Comparison of ENCODE assay signal across 12 mouse cellular contexts in the genomic region with DNA sequence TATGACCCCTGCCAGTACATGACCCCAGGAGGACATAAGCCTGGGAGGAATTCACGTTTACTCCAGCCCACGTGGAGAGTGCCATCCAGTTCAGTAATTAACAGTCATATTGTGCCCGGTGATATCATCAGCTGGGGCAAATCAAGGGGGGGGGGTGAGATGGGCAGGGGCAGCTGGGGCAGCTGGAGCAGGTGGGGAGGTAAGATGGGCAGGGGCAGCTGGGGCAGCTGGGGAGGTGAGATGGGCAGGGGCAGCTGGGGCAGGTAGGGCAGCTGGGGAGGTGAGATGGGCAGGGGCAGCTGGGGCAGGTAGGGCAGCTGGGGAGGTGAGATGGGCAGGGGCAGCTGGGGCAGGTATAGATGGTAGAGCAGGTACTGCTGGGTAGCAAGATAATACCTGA. TPM values are rescaled to one million over a fixed set of nuclear protein-coding genes. Genes with fewer than 3 reads are reported as not detected.
"Had no signal": no experiment of that assay in that cellular context is flagged by ENCODE, and none has a peak within 500 bp of the region (broad histone marks: within the 10 kb centered on the region; RNA-seq: fewer than 3 reads in every experiment).

No protein-coding gene starts in this region.

RNA-seq across cellular contexts. Expression of a gene that starts 22.1 kb away (rescaled TPM):
- total RNA-seq: megakaryocyte progenitor cell, adult 5-6 weeks; midbrain, postnatal 0 days; monocyte, adult 5-6 weeks had no signal
- polyA plus RNA-seq: liver, embryonic 14.5 days; liver, embryonic 16.5 days; lung, embryonic 14.5 days; lung, embryonic 16.5 days; midbrain, embryonic 11.5 days; midbrain, postnatal 0 days; neural tube, embryonic 11.5 days; neural tube, embryonic 13.5 days; neural tube, embryonic 15.5 days; small intestine, adult 2 months had no signal
